ENCODE assay signal across 13 mouse cellular contexts in genomic region chr1:87663992-87664391, GRCm38 (mm10). TPM values are rescaled to one million over a fixed set of nuclear protein-coding genes. Genes with fewer than 3 reads are reported as not detected.
DNase-seq lines count a peak whose midpoint lies in the region; ATAC-seq and TF ChIP-seq lines count a peak whose summit lies in the region.
"Had no signal": no experiment of that assay in that cellular context is flagged by ENCODE, and none has a peak within 500 bp of the region (broad histone marks: within the 10 kb centered on the region; RNA-seq: fewer than 3 reads in every experiment).

No protein-coding gene starts in this region.

- H3K9ac ChIP-seq in kidney, postnatal 0 days (ENCODE audit: low read depth, low read length), result no peak overlapping the region
- no peak overlapping the region for H3K9ac ChIP-seq in forebrain, embryonic 14.5 days (ENCODE audit: low read length)
- H3K9ac ChIP-seq: embryonic facial prominence, embryonic 13.5 days; liver, embryonic 15.5 days; midbrain, embryonic 12.5 days had no signal

- H3K36me3 ChIP-seq in kidney, postnatal 0 days (ENCODE audit: insufficient read depth, low read length), result no peaks in the 10 kb centered on the region
- no peaks in the 10 kb centered on the region for H3K36me3 ChIP-seq in forebrain, embryonic 14.5 days (ENCODE audit: control insufficient read depth, insufficient read depth, low read length)
- H3K36me3 ChIP-seq: embryonic facial prominence, embryonic 13.5 days; midbrain, embryonic 12.5 days had no signal

- peak; percentile 46 for TF ChIP-seq CTCF in kidney, postnatal 0 days (IDR thresholded peaks at IDR 0.05; ENCODE audit: low read depth)
- TF ChIP-seq CTCF in bone marrow, adult 2 months (IDR thresholded peaks at IDR 0.05; ENCODE audit: control insufficient read depth, insufficient read depth, low read length), result peak; percentile 36; the same call in 1 of the 2 replicates

- H3K27ac ChIP-seq in kidney, postnatal 0 days, result no peak overlapping the region
- no peak overlapping the region for H3K27ac ChIP-seq in bone marrow, adult 2 months (ENCODE audit: control insufficient read depth, insufficient read depth, low read depth, low read length, poor library complexity)
- no peak overlapping the region for H3K27ac ChIP-seq in forebrain, embryonic 14.5 days (ENCODE audit: low read depth, low read length)
- H3K27ac ChIP-seq: embryonic facial prominence, embryonic 13.5 days; liver, embryonic 15.5 days; midbrain, embryonic 12.5 days had no signal

- H3K4me3 ChIP-seq in kidney, postnatal 0 days (replicated peaks; ENCODE audit: low read depth, low read length), result no peak overlapping the region
- H3K4me3 ChIP-seq in bone marrow, adult 2 months (replicated peaks; ENCODE audit: control insufficient read depth, low read depth, low read length), result no peak overlapping the region
- H3K4me3 ChIP-seq in forebrain, embryonic 14.5 days (ENCODE audit: low read depth, low read length), result no peak overlapping the region
- H3K4me3 ChIP-seq: embryonic facial prominence, embryonic 13.5 days; liver, embryonic 15.5 days; midbrain, embryonic 12.5 days had no signal

- WGBS in kidney, postnatal 0 days, result 75% methylated on average over 2 of the region's 2 CpGs
- 90% methylated on average over 2 of the region's 2 CpGs for WGBS in bone marrow, adult 2 months
- WGBS in forebrain, embryonic 14.5 days, result 71% methylated on average over 2 of the region's 2 CpGs

- no peaks in the 10 kb centered on the region for H3K27me3 ChIP-seq in kidney, postnatal 0 days (ENCODE audit: insufficient read depth, low read length)
- no peaks in the 10 kb centered on the region for H3K27me3 ChIP-seq in forebrain, embryonic 14.5 days (replicated peaks; ENCODE audit: control insufficient read depth, insufficient read depth, low read length)
- H3K27me3 ChIP-seq: embryonic facial prominence, embryonic 13.5 days; liver, embryonic 15.5 days; midbrain, embryonic 12.5 days had no signal

- H3K9me3 ChIP-seq in kidney, postnatal 0 days (replicated peaks; ENCODE audit: low read length), result no peaks in the 10 kb centered on the region
- H3K9me3 ChIP-seq in forebrain, embryonic 14.5 days (replicated peaks; ENCODE audit: control insufficient read depth, low read length), result no peaks in the 10 kb centered on the region; the same call in 1 of the 2 replicates
- H3K9me3 ChIP-seq: embryonic facial prominence, embryonic 13.5 days; liver, embryonic 15.5 days; midbrain, embryonic 12.5 days had no signal

- no peaks in the 10 kb centered on the region for H3K4me1 ChIP-seq in kidney, postnatal 0 days (replicated peaks; ENCODE audit: insufficient read depth, low read length)
- H3K4me1 ChIP-seq in bone marrow, adult 2 months (ENCODE audit: control insufficient read depth, insufficient read depth, low read length), result peaks cover 3% of the 10 kb centered on the region; the same call in 1 of the 2 replicates
- no peaks in the 10 kb centered on the region for H3K4me1 ChIP-seq in forebrain, embryonic 14.5 days (ENCODE audit: control insufficient read depth, insufficient read depth, low read length)
- H3K4me1 ChIP-seq: embryonic facial prominence, embryonic 13.5 days; midbrain, embryonic 12.5 days had no signal

- DNase-seq in kidney, postnatal 0 days (ENCODE audit: low spot score), result no peak
- no peak for DNase-seq in kidney, adult 9 months
- peak; percentile 28 for DNase-seq in thymus, postnatal 0 days (ENCODE audit: low spot score)
- no peak for DNase-seq in thymus, postnatal 10 days (ENCODE audit: low spot score in 2 of 2)
- DNase-seq in forebrain, embryonic 14.5 days (ENCODE audit: low spot score), result no peak
- DNase-seq in right cerebral cortex, postnatal 36 days (ENCODE audit: low spot score in 2 of 2), result no peak
- no peak for DNase-seq in gastrocnemius, adult 8-10 months (ENCODE audit: low spot score in 2 of 2)
- DNase-seq: cerebellum, postnatal 10 days; heart, adult 18-20 months had no signal

- ATAC-seq in kidney, postnatal 0 days (replicated peaks; ENCODE audit: low FRiP score, low read depth), result no peak
- no peak for ATAC-seq in forebrain, embryonic 14.5 days

- H3K4me2 ChIP-seq in kidney, postnatal 0 days (ENCODE audit: low read length), result no peak overlapping the region
- H3K4me2 ChIP-seq in forebrain, embryonic 14.5 days (ENCODE audit: low read length), result no peak overlapping the region
- H3K4me2 ChIP-seq: embryonic facial prominence, embryonic 13.5 days; liver, embryonic 15.5 days; midbrain, embryonic 12.5 days had no signal

- TF ChIP-seq POLR2A in bone marrow, adult 2 months (IDR thresholded peaks at IDR 0.05; ENCODE audit: borderline replicate concordance, control insufficient read depth, low read depth, low read length), result no peak

RNA-seq across cellular contexts. Expression of gene Inpp5d, which starts 43.9 kb away (rescaled TPM):
- polyA plus RNA-seq in kidney, postnatal 0 days (2015; fragmentation: Nextera tagmentation; extraction: Ambion mirVana), result 4.0 and 6.6 TPM in 2 replicates
- polyA plus RNA-seq in thymus, postnatal 0 days (2015; fragmentation: Nextera tagmentation; extraction: Ambion mirVana), result 41.0 and 43.6 TPM in 2 replicates
- polyA plus RNA-seq in bone marrow, adult 2 months (2011; ENCODE audit: insufficient read depth, insufficient read length, low replicate concordance, missing spikeins), result 47.2 and 80.4 TPM in 2 replicates
- 3.3 and 5.3 TPM in 2 replicates for polyA plus RNA-seq in forebrain, embryonic 14.5 days (2014; fragmentation: Nextera tagmentation; extraction: Ambion mirVana)
- total RNA-seq in gastrocnemius, adult 8-10 months (2022), result 1 to 10 TPM; 1.8 to 3.9 (median 2.6) TPM
